ENCODE assay signal across 9 mouse cellular contexts in the genomic region with DNA sequence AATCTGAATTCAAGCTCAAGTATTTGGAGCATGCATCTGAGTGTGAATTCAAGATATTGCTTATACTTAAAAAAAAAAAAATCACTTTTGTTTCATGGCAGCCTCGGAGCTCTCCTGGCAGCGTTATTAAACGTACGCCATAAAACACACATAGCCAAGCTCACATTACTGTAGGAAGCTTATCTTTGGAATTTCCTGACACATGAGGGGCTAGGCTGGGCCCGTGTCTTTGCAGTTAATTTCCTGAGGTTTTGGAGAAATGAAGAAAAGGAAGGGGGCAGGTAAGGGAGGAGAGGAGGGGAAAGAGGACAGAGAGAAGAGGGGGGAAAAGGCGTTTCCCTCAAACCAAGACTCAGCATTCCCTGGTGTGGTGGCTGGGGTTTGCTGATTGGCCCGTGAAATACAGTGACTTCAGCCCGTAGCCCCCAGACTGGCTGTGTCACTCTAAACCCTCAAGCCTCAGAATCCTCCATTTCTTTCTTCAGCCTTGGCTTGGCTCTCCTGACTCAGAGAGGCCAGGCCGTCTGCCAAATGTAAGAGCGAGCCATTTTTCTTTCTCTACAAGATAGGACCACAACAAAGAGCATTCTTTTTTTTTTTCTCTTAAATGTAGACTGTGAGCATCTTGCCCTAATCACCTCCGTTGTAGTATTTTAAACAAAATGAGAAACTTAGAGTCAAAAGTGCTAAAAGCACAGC. TPM values are rescaled to one million over a fixed set of nuclear protein-coding genes. Genes with fewer than 3 reads are reported as not detected.
DNase-seq lines count a peak whose midpoint lies in the region; ATAC-seq and TF ChIP-seq lines count a peak whose summit lies in the region.
"Had no signal": no experiment of that assay in that cellular context is flagged by ENCODE, and none has a peak within 500 bp of the region (broad histone marks: within the 10 kb centered on the region; RNA-seq: fewer than 3 reads in every experiment).

No protein-coding gene starts in this region.

- ATAC-seq in heart, postnatal 0 days (ENCODE audit: insufficient read depth, low read depth) = peak; percentile 65
- no peak for ATAC-seq in liver, postnatal 0 days

- H3K27ac ChIP-seq in heart, postnatal 0 days (ENCODE audit: low read depth) = peak overlapping the region; percentile 73
- peak overlapping the region; percentile 41; the same call in 1 of the 2 replicates for H3K27ac ChIP-seq in liver, postnatal 0 days (ENCODE audit: low read depth)

- H3K4me1 ChIP-seq in heart, postnatal 0 days (ENCODE audit: control insufficient read depth, insufficient read depth) = no peaks in the 10 kb centered on the region
- H3K4me1 ChIP-seq in liver, postnatal 0 days (ENCODE audit: insufficient read depth) = no peaks in the 10 kb centered on the region

- DNase-seq in cerebellum, adult 9-10 months = peak; percentile 39
- no peak for DNase-seq in cerebellum, adult 11-12 months
- peak; percentile 33 for DNase-seq in right cerebral cortex, postnatal 4 days
- no peak for DNase-seq in right cerebral cortex, postnatal 25 days
- peak; percentile 53 for DNase-seq in heart, postnatal 0 days (ENCODE audit: low spot score)
- no peak for DNase-seq in liver, postnatal 0 days
- DNase-seq in spleen, postnatal 4 days (ENCODE audit: low spot score in 2 of 2) = no peak
- no peak for DNase-seq in thymus, postnatal 25 days

- 33% methylated on average over 11 of the region's 11 CpGs for WGBS in heart, postnatal 0 days
- 40% methylated on average over 11 of the region's 11 CpGs for WGBS in liver, postnatal 0 days (ENCODE audit: insufficient replicate concordance)

- peak overlapping the region; percentile 35 for H3K4me2 ChIP-seq in heart, postnatal 0 days (ENCODE audit: low read depth, low read length)
- no peak overlapping the region; the same call in 1 of the 2 replicates for H3K4me2 ChIP-seq in liver, postnatal 0 days (ENCODE audit: low read depth, low read length)

- no peak overlapping the region for H3K4me3 ChIP-seq in heart, postnatal 0 days (ENCODE audit: low read depth, low read length)
- no peak overlapping the region for H3K4me3 ChIP-seq in liver, postnatal 0 days (ENCODE audit: low read depth, low read length)

- H3K36me3 ChIP-seq in heart, postnatal 0 days (replicated peaks; ENCODE audit: control insufficient read depth, insufficient read depth, low read length) = peaks cover 12% of the 10 kb centered on the region
- H3K36me3 ChIP-seq in liver, postnatal 0 days (replicated peaks; ENCODE audit: insufficient read depth, low read length) = no peaks in the 10 kb centered on the region

- H3K9ac ChIP-seq in heart, postnatal 0 days (replicated peaks; ENCODE audit: low read depth, low read length) = no peak overlapping the region
- H3K9ac ChIP-seq in liver, postnatal 0 days (replicated peaks) = no peak overlapping the region

- TF ChIP-seq EP300 in heart, postnatal 0 days (IDR thresholded peaks at IDR 0.05; ENCODE audit: low read depth) = no peak
- no peak for TF ChIP-seq EP300 in liver, postnatal 0 days (IDR thresholded peaks at IDR 0.05; ENCODE audit: low read depth)

- H3K27me3 ChIP-seq in heart, postnatal 0 days (ENCODE audit: control insufficient read depth, insufficient read depth, low read length) = no peaks in the 10 kb centered on the region
- no peaks in the 10 kb centered on the region for H3K27me3 ChIP-seq in liver, postnatal 0 days (ENCODE audit: insufficient read depth, low read length)
- H3K27me3 ChIP-seq: CH12.LX had no signal

- 0 out of 2 replicates have a peak, but pooled peaks cover 6% of the 10 kb centered on the region for H3K9me3 ChIP-seq in heart, postnatal 0 days (replicated peaks; ENCODE audit: control insufficient read depth, low read length)
- peaks cover 2% of the 10 kb centered on the region; the same call in 1 of the 2 replicates for H3K9me3 ChIP-seq in liver, postnatal 0 days (ENCODE audit: low read length)

- TF ChIP-seq CTCF in heart, postnatal 0 days (IDR thresholded peaks at IDR 0.05; ENCODE audit: low read depth) = no peak
- no peak for TF ChIP-seq CTCF in liver, postnatal 0 days (IDR thresholded peaks at IDR 0.05; ENCODE audit: low read depth)

RNA-seq across cellular contexts. Expression of a gene that starts 42.5 kb away (rescaled TPM):
- 7.3 and 9.0 TPM in 2 replicates for total RNA-seq in heart, postnatal 0 days (2014; rRNA removed; ENCODE audit: low replicate concordance)
- polyA plus RNA-seq in heart, postnatal 0 days (2015; fragmentation: Nextera tagmentation; extraction: Ambion mirVana) = 5.5 TPM in 2 replicates
- polyA plus RNA-seq in liver, postnatal 0 days (2015; fragmentation: Nextera tagmentation; extraction: Ambion mirVana) = 1.6 TPM in 2 replicates

RNA-seq across cellular contexts. Expression of a gene that starts 58.5 kb away (rescaled TPM):
- total RNA-seq in heart, postnatal 0 days (2014; rRNA removed; ENCODE audit: low replicate concordance) = 17.5 and 22.4 TPM in 2 replicates
- 24.4 and 25.7 TPM in 2 replicates for polyA plus RNA-seq in heart, postnatal 0 days (2015; fragmentation: Nextera tagmentation; extraction: Ambion mirVana)
- 15.8 and 17.1 TPM in 2 replicates for polyA plus RNA-seq in liver, postnatal 0 days (2015; fragmentation: Nextera tagmentation; extraction: Ambion mirVana)

Comparison
In these comparisons a context has a peak if more than half of its experiments do, and no peak if none do; other contexts are left out.
1. DNase-seq: peak in cerebellum, adult 9-10 months (single experiment), right cerebral cortex, postnatal 4 days (single experiment) and heart, postnatal 0 days (single experiment); none in cerebellum, adult 11-12 months (single experiment), right cerebral cortex, postnatal 25 days (single experiment), liver, postnatal 0 days (single experiment), spleen, postnatal 4 days (0 of 2) and thymus, postnatal 25 days (single experiment).